Mouse (Mus musculus) neural tube, embryonic 12.5 days (tissue): ENCODE data around the gene Gchfr. TPM values are rescaled to one million over a fixed set of nuclear protein-coding genes. Genes with fewer than 3 reads are reported as not detected.
A peak's percentile ranks its signal among the peaks of the same experiment; 100 is the strongest.

ENCODE experiments used
- ATAC-seq: fragments of 200-750 bp; cut with Nextera tagmentation; 2 replicates; pipeline ENCODE4 v1.8.0; 2017; ENCODE audit warnings: low read depth, mild to moderate bottlenecking, moderate TSS enrichment, moderate library complexity; ENCODE audit not compliant: low FRiP score
- H3K27ac ChIP-seq: fragments of 300-500 bp; sonication (generic); 2 replicates; pipeline ENCODE4 v1.5.1; 2016
- H3K27me3 ChIP-seq: fragments of 300-500 bp; sonication (generic); replicated peaks from 2 replicates; pipeline ENCODE4 v1.6.1; 2016; ENCODE audit warnings: mild to moderate bottlenecking
- H3K36me3 ChIP-seq: fragments of 300-500 bp; sonication (generic); 2 replicates; pipeline ENCODE4 v1.6.1; 2016; ENCODE audit warnings: mild to moderate bottlenecking
- H3K4me1 ChIP-seq: fragments of 300-500 bp; sonication (generic); 2 replicates; pipeline ENCODE4 v1.6.1; 2016
- H3K4me2 ChIP-seq: fragments of 300-500 bp; sonication (generic); replicated peaks from 2 replicates; pipeline ENCODE4 v1.6.1; 2016; ENCODE audit warnings: mild to moderate bottlenecking
- H3K4me3 ChIP-seq: fragments of 300-500 bp; sonication (generic); 2 replicates; pipeline ENCODE4 v1.5.1; 2016
- H3K9ac ChIP-seq: fragments of 300-500 bp; sonication (generic); 2 replicates; pipeline ENCODE4 v1.6.1; 2016; ENCODE audit warnings: mild to moderate bottlenecking
- H3K9me3 ChIP-seq: fragments of 300-500 bp; sonication (generic); 2 replicates; pipeline ENCODE4 v1.6.1; 2016; ENCODE audit warnings: mild to moderate bottlenecking
- WGBS: fragments of 180-500 bp; shearing (Covaris S2); methylation state at CpG from one replicate; pipeline ENCODE4 v1.1.7; 2016; 5-methylcytosine and 5-hydroxymethylcytosine counted together
- polyA plus RNA-seq: library from polyadenylated mRNA; unstranded; fragments of >200 nt; fragmentation: Nextera tagmentation; extraction: Ambion mirVana; gene quantifications from 2 replicates; pipeline ENCODE4 v1.2.1, GENCODE M21; 2016

The Gchfr gene
- polyA plus RNA-seq, 1 experiment from 2014 or later, result 3.5 TPM

- ATAC-seq, result no peak
- no peak overlapping the region for H3K4me3 ChIP-seq
- peaks cover 32% of the 10 kb centered on the region for H3K4me1 ChIP-seq
- no peak overlapping the region for H3K9ac ChIP-seq
- no peak overlapping the region for H3K4me2 ChIP-seq
- H3K27me3 ChIP-seq, result no peaks in the 10 kb centered on the region
- no peak overlapping the region for H3K27ac ChIP-seq
- 77% methylated on average over 6 of the region's 6 CpGs for WGBS
- peaks cover 31% of the 10 kb centered on the region for H3K36me3 ChIP-seq
- no peaks in the 10 kb centered on the region for H3K9me3 ChIP-seq
Measured at GRCm38 (mm10) chr2:119175614-119176013, 8.0 kb downstream of the Gchfr start.

- H3K27ac ChIP-seq, result no peak overlapping the region
- no peak overlapping the region for H3K4me3 ChIP-seq
- peaks cover 30% of the 10 kb centered on the region for H3K4me1 ChIP-seq
- H3K4me2 ChIP-seq, result no peak overlapping the region
- H3K36me3 ChIP-seq, result peaks cover 36% of the 10 kb centered on the region
- H3K27me3 ChIP-seq, result no peaks in the 10 kb centered on the region
- no peak for ATAC-seq
- 55% methylated on average over 3 of the region's 3 CpGs for WGBS
- H3K9me3 ChIP-seq, result no peaks in the 10 kb centered on the region
- H3K9ac ChIP-seq, result no peak overlapping the region
Measured at GRCm38 (mm10) chr2:119176761-119177160, 9.2 kb downstream of the Gchfr start.

GRCm38 (mm10) chr2:119177384-119177939 lies 9.9 kb downstream of the Gchfr start:
- H3K4me1 ChIP-seq, result peaks cover 23% of the 10 kb centered on the region
- ATAC-seq, result no peak
- no peak overlapping the region for H3K27ac ChIP-seq
- 90% methylated on average over 5 of the region's 5 CpGs for WGBS
- no peak overlapping the region for H3K4me2 ChIP-seq
- no peak overlapping the region for H3K4me3 ChIP-seq
- H3K27me3 ChIP-seq, result no peaks in the 10 kb centered on the region
- H3K9me3 ChIP-seq, result no peaks in the 10 kb centered on the region
- H3K9ac ChIP-seq, result no peak overlapping the region
- peaks cover 34% of the 10 kb centered on the region for H3K36me3 ChIP-seq

DNA sequence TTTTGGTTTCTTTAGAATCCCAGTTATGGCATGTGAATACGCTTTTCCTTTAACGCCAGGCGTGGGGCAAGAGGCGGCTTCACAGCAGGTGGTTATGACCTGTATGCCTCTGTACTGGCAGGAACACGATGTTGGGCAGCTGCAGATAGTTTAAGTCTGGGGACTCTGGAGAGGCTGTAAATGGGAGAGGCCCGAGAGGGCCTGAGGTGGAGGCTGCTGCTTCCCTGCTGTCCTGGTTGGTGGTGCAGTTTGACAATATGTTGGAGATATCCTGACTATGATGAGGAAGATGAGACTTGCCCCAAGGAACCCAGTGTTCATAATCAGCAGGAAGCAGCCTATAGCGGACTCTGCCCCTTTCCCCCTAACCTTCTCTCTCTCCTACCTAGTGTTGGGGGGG lies 15.3 kb downstream of the Gchfr start:
- H3K4me2 ChIP-seq, result no peak overlapping the region
- no peak overlapping the region for H3K27ac ChIP-seq
- H3K9me3 ChIP-seq, result no peaks in the 10 kb centered on the region
- no peak overlapping the region for H3K4me3 ChIP-seq
- peaks cover 55% of the 10 kb centered on the region for H3K36me3 ChIP-seq
- H3K9ac ChIP-seq, result no peak overlapping the region
- 73% methylated on average over 7 of the region's 7 CpGs for WGBS
- no peak for ATAC-seq
- no peaks in the 10 kb centered on the region for H3K4me1 ChIP-seq
- no peaks in the 10 kb centered on the region for H3K27me3 ChIP-seq

DNA sequence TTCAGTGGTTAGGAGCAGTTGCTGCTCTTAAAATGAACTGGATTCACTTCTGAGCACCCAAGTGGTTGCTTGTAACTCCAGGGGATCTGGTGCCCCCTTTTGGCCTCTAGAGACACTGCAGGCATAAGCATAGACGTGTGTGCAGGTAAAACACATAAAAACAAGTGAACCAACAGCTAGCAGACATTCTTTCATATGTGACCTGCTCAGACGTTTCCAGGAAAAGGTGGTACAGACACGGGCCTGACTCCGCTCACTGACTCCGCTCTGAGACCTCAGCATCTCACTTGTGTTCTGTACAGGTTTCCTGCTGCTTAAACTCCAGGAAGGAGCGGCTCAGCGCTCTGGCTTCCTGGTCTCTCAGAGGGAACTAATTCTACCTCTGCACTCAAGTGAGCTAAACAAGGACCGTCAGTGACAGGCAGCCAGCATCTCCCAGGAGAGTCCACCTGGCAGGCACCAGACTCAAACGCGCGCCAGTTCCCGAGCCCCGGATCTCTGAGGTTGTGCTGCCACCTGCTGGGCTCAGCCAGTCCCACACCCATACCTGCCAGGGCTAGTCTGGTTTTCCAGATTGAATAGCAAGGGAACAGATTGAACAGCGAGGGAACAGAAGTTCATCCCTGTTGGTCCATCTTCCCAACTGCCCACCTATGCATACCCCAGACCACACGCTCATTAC lies 21.6 kb downstream of the Gchfr start:
- H3K36me3 ChIP-seq, result peaks cover 10% of the 10 kb centered on the region
- H3K4me1 ChIP-seq, result peaks cover 4% of the 10 kb centered on the region; the same call in 1 of the 2 replicates
- peak; percentile 86 for ATAC-seq
- 0 out of 2 replicates have a peak overlapping the region, but pooled peaks have one; percentile 9 for H3K4me3 ChIP-seq
- H3K27me3 ChIP-seq, result no peaks in the 10 kb centered on the region
- peak overlapping the region; percentile 62 for H3K4me2 ChIP-seq
- no peaks in the 10 kb centered on the region for H3K9me3 ChIP-seq
- H3K27ac ChIP-seq, result no peak overlapping the region
- no peak overlapping the region for H3K9ac ChIP-seq
- 7% methylated on average over 15 of the region's 15 CpGs for WGBS

DNA sequence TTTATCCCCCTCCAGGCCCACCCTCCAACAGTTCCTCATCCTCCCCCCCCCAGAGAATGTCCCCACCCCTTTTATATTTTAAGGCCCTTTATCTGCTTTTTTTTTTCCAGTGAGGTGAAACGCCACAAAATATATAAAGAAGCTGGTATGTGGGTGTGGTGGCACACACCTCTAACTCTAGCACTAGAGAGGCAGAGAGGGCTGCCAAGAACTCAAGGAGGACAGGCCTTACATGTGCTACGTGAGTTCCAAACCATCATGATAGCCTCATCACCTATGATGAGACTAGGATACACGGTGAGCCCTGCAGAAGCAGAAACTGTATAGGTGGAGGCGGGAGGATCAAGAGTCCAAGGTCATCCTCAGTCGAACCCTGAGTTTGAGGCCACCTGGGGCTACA lies 23.4 kb downstream of the Gchfr start:
- no peak for ATAC-seq
- Histone ChIP-seq H3K36me3 (no peaks in the 10 kb centered on the region), H3K9me3 (no peaks in the 10 kb centered on the region), H3K27me3 (no peaks in the 10 kb centered on the region), H3K27ac (no peak overlapping the region), H3K4me2 (no peak overlapping the region), H3K4me3 (no peak overlapping the region), H3K4me1 (peaks cover 4% of the 10 kb centered on the region; the same call in 1 of the 2 replicates), H3K9ac (no peak overlapping the region)
- 89% methylated on average over 5 of the region's 5 CpGs for WGBS

- no peak overlapping the region for H3K9ac ChIP-seq
- ATAC-seq, result no peak
- no peaks in the 10 kb centered on the region for H3K9me3 ChIP-seq
- 92% methylated on average over 5 of the region's 5 CpGs for WGBS
- H3K27me3 ChIP-seq, result no peaks in the 10 kb centered on the region
- no peak overlapping the region for H3K27ac ChIP-seq
- peaks cover 3% of the 10 kb centered on the region; the same call in 1 of the 2 replicates for H3K4me1 ChIP-seq
- H3K36me3 ChIP-seq, result no peaks in the 10 kb centered on the region
- H3K4me3 ChIP-seq, result no peak overlapping the region
- H3K4me2 ChIP-seq, result no peak overlapping the region
Measured at GRCm38 (mm10) chr2:119194140-119194539, 26.6 kb downstream of the Gchfr start.

DNA sequence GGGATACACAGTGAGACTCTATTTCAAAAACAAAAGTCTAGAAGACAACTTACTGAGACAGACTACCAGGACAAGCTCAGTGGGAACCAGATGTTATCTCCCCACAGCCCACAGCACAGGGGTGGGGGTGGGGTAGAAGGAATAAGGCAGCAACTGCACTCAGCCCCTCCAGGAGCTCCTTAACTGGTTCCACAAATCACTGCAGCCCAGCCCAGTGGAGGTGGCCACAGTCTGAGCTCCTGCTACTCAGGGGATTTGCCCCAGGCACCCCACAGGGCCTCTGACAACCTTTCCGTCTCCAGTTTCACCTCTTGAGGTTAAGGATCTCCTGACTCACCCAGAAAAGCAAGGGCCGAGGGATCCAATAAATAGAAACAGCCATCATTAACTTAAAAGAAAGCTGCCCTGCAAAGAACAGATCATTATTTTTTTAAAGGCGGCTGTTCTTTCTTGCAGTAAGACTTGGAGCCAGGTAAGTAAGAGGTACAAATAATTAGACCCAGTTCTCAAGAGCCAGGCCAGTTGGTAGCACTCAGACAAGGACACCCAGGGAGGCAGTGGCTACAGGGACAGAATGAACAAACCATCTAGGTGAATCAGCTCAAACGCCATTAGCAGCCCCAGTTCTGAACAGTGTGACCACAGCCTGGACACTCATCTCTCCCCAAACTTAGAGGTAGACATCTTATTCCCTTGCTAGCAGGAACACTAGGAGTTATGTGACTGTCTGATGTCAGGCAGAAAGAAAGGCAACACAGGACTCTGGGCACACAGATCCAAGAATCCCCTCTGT lies 28.9 kb downstream of the Gchfr start:
- no peak overlapping the region for H3K4me3 ChIP-seq
- 38% methylated on average over 4 of the region's 4 CpGs for whole genome bisulfite sequencing
- no peaks in the 10 kb centered on the region for H3K27me3 ChIP-seq
- H3K4me1 ChIP-seq, result no peaks in the 10 kb centered on the region
- no peaks in the 10 kb centered on the region for H3K36me3 ChIP-seq
- no peak for ATAC-seq
- H3K9ac ChIP-seq, result no peak overlapping the region
- H3K4me2 ChIP-seq, result no peak overlapping the region
- no peaks in the 10 kb centered on the region for H3K9me3 ChIP-seq
- no peak overlapping the region for H3K27ac ChIP-seq

GRCm38 (mm10) chr2:119197493-119197892 lies 29.9 kb downstream of the Gchfr start:
- Histone ChIP-seq H3K36me3 (no peaks in the 10 kb centered on the region), H3K27ac (no peak overlapping the region), H3K4me2 (no peak overlapping the region), H3K9me3 (no peaks in the 10 kb centered on the region), H3K9ac (no peak overlapping the region), H3K27me3 (no peaks in the 10 kb centered on the region), H3K4me3 (no peak overlapping the region), H3K4me1 (no peaks in the 10 kb centered on the region)
- ATAC-seq, result no peak
- 89% methylated on average over 1 of the region's 1 CpGs for WGBS

GRCm38 (mm10) chr2:119198049-119198448 lies 30.5 kb downstream of the Gchfr start:
- Histone ChIP-seq H3K9ac (no peak overlapping the region), H3K27me3 (no peaks in the 10 kb centered on the region), H3K4me3 (no peak overlapping the region), H3K4me1 (no peaks in the 10 kb centered on the region), H3K9me3 (no peaks in the 10 kb centered on the region), H3K27ac (no peak overlapping the region), H3K4me2 (no peak overlapping the region), H3K36me3 (no peaks in the 10 kb centered on the region)
- 64% methylated on average over 1 of the region's 1 CpGs for WGBS
- no peak for ATAC-seq

- WGBS, result 80% methylated on average over 3 of the region's 3 CpGs
- Histone ChIP-seq H3K4me1 (peaks cover 5% of the 10 kb centered on the region; the same call in 1 of the 2 replicates), H3K27ac (no peak overlapping the region), H3K4me2 (no peak overlapping the region), H3K27me3 (no peaks in the 10 kb centered on the region), H3K9me3 (no peaks in the 10 kb centered on the region), H3K36me3 (no peaks in the 10 kb centered on the region), H3K4me3 (no peak overlapping the region), H3K9ac (no peak overlapping the region)
- no peak for ATAC-seq
Measured at GRCm38 (mm10) chr2:119198934-119199333, 31.4 kb downstream of the Gchfr start.

DNA sequence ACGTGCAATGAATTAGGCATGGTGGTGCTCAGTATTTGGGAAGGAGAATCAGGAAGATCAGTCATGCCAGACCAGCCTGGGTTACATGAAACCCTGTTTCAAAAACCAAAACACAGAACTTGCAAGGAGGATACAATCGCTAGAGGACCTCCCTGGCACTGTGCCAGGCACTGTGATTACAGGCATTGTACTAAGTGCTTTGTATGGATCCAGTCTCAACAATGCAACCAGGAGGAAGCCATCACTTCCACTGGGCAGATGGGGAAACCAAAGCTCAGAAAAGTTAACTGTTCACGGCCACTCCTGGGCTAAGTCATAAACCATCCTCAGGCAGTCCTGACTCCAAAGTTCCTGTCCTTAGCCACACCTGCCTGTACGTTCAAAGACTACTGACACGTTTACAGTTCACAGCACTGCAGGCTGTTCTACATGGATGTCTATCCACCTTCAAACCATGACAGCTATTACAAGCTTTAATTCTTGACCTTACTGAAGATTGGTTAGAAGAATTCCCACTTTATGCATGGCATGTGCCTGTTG lies 35.4 kb downstream of the Gchfr start:
- Histone ChIP-seq H3K36me3 (no peaks in the 10 kb centered on the region), H3K4me2 (no peak overlapping the region), H3K27me3 (no peaks in the 10 kb centered on the region), H3K9me3 (no peaks in the 10 kb centered on the region), H3K4me1 (peaks cover 12% of the 10 kb centered on the region), H3K4me3 (no peak overlapping the region), H3K27ac (no peak overlapping the region), H3K9ac (no peak overlapping the region)
- 61% methylated on average over 5 of the region's 5 CpGs for WGBS
- ATAC-seq, result no peak
